Mouse (Mus musculus) kidney, postnatal 4 days (tissue): ENCODE measurements around the gene Tecta.

Experiments
- DNase-seq, 2 experiments: peaks; one replicate each; pipeline ENCODE4 v3.0.0; 2021; ENCODE audit warnings: mixed read lengths in 2 of 2

Gene Tecta

GRCm38 (mm10) chr9:42385656-42386055 is 14.1 kb downstream of the Tecta start:
- no peak for DNase-seq

- DNase-seq: no peak
Observed at GRCm38 (mm10) chr9:42382628-42383347, 16.9 kb downstream of the Tecta start.

- DNase-seq: no peak
Observed at GRCm38 (mm10) chr9:42382063-42382462, 17.7 kb downstream of the Tecta start.

GRCm38 (mm10) chr9:42378071-42378470 is 21.7 kb downstream of the Tecta start:
- no peak for DNase-seq

- DNase-seq: no peak
Observed at GRCm38 (mm10) chr9:42377656-42378055, 22.1 kb downstream of the Tecta start.

- DNase-seq: no peak
Observed at GRCm38 (mm10) chr9:42371670-42372368, 27.9 kb downstream of the Tecta start.

GRCm38 (mm10) chr9:42357585-42357984 is 42.1 kb downstream of the Tecta start:
- DNase-seq: no peak

- no peak for DNase-seq
Observed at GRCm38 (mm10) chr9:42354871-42355270, 44.9 kb downstream of the Tecta start.

GRCm38 (mm10) chr9:42349791-42350190 is 49.9 kb downstream of the Tecta start:
- DNase-seq: no peak

GRCm38 (mm10) chr9:42346297-42346696 is 53.4 kb downstream of the Tecta start:
- no peak for DNase-seq

GRCm38 (mm10) chr9:42339151-42339550 is 60.6 kb downstream of the Tecta start:
- DNase-seq: no peak

GRCm38 (mm10) chr9:42337026-42337425 is 62.7 kb downstream of the Tecta start:
- no peak for DNase-seq

- DNase-seq: no peak
Observed at GRCm38 (mm10) chr9:42336575-42336974, 63.2 kb downstream of the Tecta start.

- DNase-seq: no peak
Observed at GRCm38 (mm10) chr9:42334885-42335284, 64.8 kb downstream of the Tecta start.

GRCm38 (mm10) chr9:42332692-42333091 is 67.0 kb downstream of the Tecta start:
- DNase-seq: no peak

GRCm38 (mm10) chr9:42331341-42331740 is 68.4 kb downstream of the Tecta start:
- no peak for DNase-seq

GRCm38 (mm10) chr9:42329753-42330152 is 70.0 kb downstream of the Tecta start:
- DNase-seq: no peak

- DNase-seq: peak; percentile 31 to 47
Observed at GRCm38 (mm10) chr9:42326688-42327440, 72.9 kb downstream of the Tecta start.

- DNase-seq: peak in 1 of 2 experiments; percentile 22
Observed at GRCm38 (mm10) chr9:42324640-42325394, 74.9 kb downstream of the Tecta start.

- no peak for DNase-seq
Observed at GRCm38 (mm10) chr9:42323238-42323637, 76.5 kb downstream of the Tecta start.

GRCm38 (mm10) chr9:42321442-42321841 is 78.3 kb downstream of the Tecta start:
- DNase-seq: no peak

GRCm38 (mm10) chr9:42320616-42321015 is 79.1 kb downstream of the Tecta start:
- DNase-seq: no peak

- no peak for DNase-seq
Observed at GRCm38 (mm10) chr9:42318455-42318987, 81.2 kb downstream of the Tecta start.
